Mouse (Mus musculus): ENCODE data around the gene Apbb2. TPM values are rescaled to one million over a fixed set of nuclear protein-coding genes. Genes with fewer than 3 reads are reported as not detected.
A peak's percentile ranks its signal among the peaks of the same experiment; 100 is the strongest.
"Not testable (repeated sequence)": the region's sequence is repeated elsewhere in the genome, so short reads cannot be mapped to it uniquely, and the experiment has no call there.

Gene Apbb2
- polyA plus RNA-seq, 1 experiment from 2014 or later, result 39.3 TPM

DNA sequence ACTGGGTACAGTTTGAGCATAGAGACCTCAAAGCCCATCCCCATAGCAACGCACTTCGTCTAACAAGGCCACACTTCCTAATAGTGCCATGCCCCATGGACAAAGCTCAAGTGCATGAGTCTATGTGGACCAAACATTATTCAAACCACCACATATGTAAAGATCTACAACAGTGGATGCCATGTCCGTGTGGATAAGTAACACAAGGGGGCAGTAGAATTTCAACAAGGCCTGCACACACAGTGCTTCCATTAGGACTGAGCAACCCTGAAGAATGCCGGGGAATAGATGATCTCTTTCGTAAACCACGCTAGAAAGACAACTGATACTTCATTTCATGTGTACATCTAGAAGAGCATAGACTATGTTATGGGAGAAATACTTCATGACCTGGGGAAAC is 337.8 kb downstream of the Apbb2 start:
- H3K36me3 ChIP-seq (ENCODE audit: control insufficient read depth, insufficient read depth, low read length), result no peaks in the 10 kb centered on the region
- no peak overlapping the region for H3K27ac ChIP-seq (ENCODE audit: low read depth)
- 80% methylated on average over 6 of the region's 6 CpGs for WGBS
- H3K27me3 ChIP-seq (replicated peaks; ENCODE audit: control insufficient read depth, insufficient read depth, low read length), result no peaks in the 10 kb centered on the region
- H3K4me3 ChIP-seq (ENCODE audit: low read depth, low read length), result no peak overlapping the region
- no peaks in the 10 kb centered on the region for H3K4me1 ChIP-seq (replicated peaks; ENCODE audit: control insufficient read depth, insufficient read depth, low read length)
- DNase-seq (ENCODE audit: low spot score) (no peak), ATAC-seq (replicated peaks; ENCODE audit: low FRiP score, low TSS enrichment, low read depth) (no peak)
- H3K4me2 ChIP-seq (ENCODE audit: low read length), result no peak overlapping the region
- H3K9me3 ChIP-seq (ENCODE audit: control insufficient read depth, low read length), result no peaks in the 10 kb centered on the region
- no peak overlapping the region for H3K9ac ChIP-seq (ENCODE audit: low read length)

DNA sequence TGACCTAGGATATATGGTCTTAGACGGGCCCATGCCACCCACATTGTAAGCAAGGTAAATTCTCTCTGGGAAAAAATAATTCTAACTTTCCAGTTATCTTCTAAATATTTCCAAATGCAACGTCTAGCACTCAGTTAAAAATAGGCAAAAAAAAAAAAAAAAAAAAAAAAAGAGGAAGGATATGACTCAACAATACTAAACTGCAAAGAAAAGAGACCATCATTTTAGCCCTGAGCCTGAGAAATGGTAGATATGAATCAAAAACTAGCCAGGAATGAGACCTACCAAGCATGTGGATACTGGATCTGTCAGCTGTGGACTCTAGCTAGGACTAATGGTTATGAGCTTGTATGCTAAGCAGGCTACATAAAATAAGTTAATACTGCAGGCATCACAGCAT is 338.9 kb downstream of the Apbb2 start:
- Histone ChIP-seq H3K9me3 (ENCODE audit: control insufficient read depth, low read length) (no peaks in the 10 kb centered on the region), H3K9ac (ENCODE audit: low read length) (no peak overlapping the region), H3K27ac (ENCODE audit: low read depth) (no peak overlapping the region), H3K36me3 (ENCODE audit: control insufficient read depth, insufficient read depth, low read length) (no peaks in the 10 kb centered on the region), H3K27me3 (replicated peaks; ENCODE audit: control insufficient read depth, insufficient read depth, low read length) (no peaks in the 10 kb centered on the region), H3K4me3 (ENCODE audit: low read depth, low read length) (no peak overlapping the region), H3K4me1 (replicated peaks; ENCODE audit: control insufficient read depth, insufficient read depth, low read length) (no peaks in the 10 kb centered on the region), H3K4me2 (ENCODE audit: low read length) (no peak overlapping the region)
- WGBS, result 81% methylated on average over 2 of the region's 2 CpGs
- ATAC-seq (replicated peaks; ENCODE audit: low FRiP score, low TSS enrichment, low read depth) (no peak), DNase-seq (ENCODE audit: low spot score) (no peak)

DNA sequence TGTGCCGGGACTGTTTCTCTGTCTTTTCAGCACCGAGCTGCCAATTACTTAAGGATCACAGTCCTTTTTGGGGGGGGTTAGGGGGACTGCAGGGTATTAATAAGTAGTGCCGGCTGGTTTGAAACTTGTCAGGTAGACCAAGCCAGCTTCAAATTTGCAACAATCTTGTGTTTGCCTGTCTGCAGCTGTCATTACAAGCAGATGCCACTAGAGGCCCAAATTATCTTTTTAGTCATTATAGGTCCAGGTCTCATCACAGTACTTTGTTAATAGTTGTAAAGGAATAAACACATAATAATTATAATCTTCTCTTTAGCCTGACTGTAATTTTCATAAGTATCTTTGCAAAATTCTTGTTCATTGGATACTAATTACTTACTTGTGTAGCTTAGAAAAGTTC is 344.2 kb downstream of the Apbb2 start:
- Histone ChIP-seq H3K4me2 (ENCODE audit: low read length) (no peak overlapping the region), H3K27me3 (replicated peaks; ENCODE audit: control insufficient read depth, insufficient read depth, low read length) (no peaks in the 10 kb centered on the region), H3K4me1 (replicated peaks; ENCODE audit: control insufficient read depth, insufficient read depth, low read length) (no peaks in the 10 kb centered on the region), H3K36me3 (ENCODE audit: control insufficient read depth, insufficient read depth, low read length) (no peaks in the 10 kb centered on the region), H3K9ac (ENCODE audit: low read length) (no peak overlapping the region), H3K9me3 (ENCODE audit: control insufficient read depth, low read length) (no peaks in the 10 kb centered on the region), H3K4me3 (ENCODE audit: low read depth, low read length) (no peak overlapping the region), H3K27ac (ENCODE audit: low read depth) (no peak overlapping the region)
- 54% methylated on average over 3 of the region's 3 CpGs for WGBS
- ATAC-seq (replicated peaks; ENCODE audit: low FRiP score, low TSS enrichment, low read depth) (no peak), DNase-seq (ENCODE audit: low spot score) (no peak)

- Histone ChIP-seq H3K9me3 (ENCODE audit: control insufficient read depth, low read length) (no peaks in the 10 kb centered on the region), H3K27me3 (replicated peaks; ENCODE audit: control insufficient read depth, insufficient read depth, low read length) (no peaks in the 10 kb centered on the region), H3K36me3 (ENCODE audit: control insufficient read depth, insufficient read depth, low read length) (no peaks in the 10 kb centered on the region), H3K27ac (ENCODE audit: low read depth) (no peak overlapping the region), H3K4me1 (replicated peaks; ENCODE audit: control insufficient read depth, insufficient read depth, low read length) (no peaks in the 10 kb centered on the region), H3K4me2 (ENCODE audit: low read length) (no peak overlapping the region), H3K9ac (ENCODE audit: low read length) (no peak overlapping the region), H3K4me3 (ENCODE audit: low read depth, low read length) (no peak overlapping the region)
- no peak for DNase-seq (ENCODE audit: low spot score)
- WGBS, result 77% methylated on average over 2 of the region's 2 CpGs
- ATAC-seq (replicated peaks; ENCODE audit: low FRiP score, low TSS enrichment, low read depth), result no peak
Measured at GRCm38 (mm10) chr5:66271141-66271540, 347.4 kb downstream of the Apbb2 start.

DNA sequence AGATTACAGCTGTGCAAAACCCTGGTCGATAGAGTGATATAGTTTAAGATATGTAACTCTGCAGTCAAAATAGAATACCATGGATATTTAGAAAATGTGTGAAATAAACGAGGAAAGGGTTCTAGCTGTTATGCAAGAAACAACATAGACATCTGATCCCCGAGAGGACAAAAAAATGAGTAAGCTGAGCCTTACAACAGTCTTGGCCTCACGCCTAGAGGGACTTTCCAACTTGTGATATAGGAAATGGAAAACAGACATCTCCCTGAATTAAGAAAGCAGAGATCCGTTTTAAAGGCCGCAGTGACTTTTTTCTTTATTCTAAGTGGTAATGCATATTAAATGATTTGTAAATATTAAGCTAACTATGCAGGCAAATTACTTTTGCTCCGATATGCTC is 349.0 kb downstream of the Apbb2 start:
- WGBS, result 74% methylated on average over 7 of the region's 7 CpGs
- Histone ChIP-seq H3K9ac (ENCODE audit: low read length) (no peak overlapping the region), H3K9me3 (ENCODE audit: control insufficient read depth, low read length) (no peaks in the 10 kb centered on the region), H3K27me3 (replicated peaks; ENCODE audit: control insufficient read depth, insufficient read depth, low read length) (no peaks in the 10 kb centered on the region), H3K27ac (ENCODE audit: low read depth) (no peak overlapping the region), H3K4me3 (ENCODE audit: low read depth, low read length) (no peak overlapping the region), H3K36me3 (ENCODE audit: control insufficient read depth, insufficient read depth, low read length) (no peaks in the 10 kb centered on the region), H3K4me1 (replicated peaks; ENCODE audit: control insufficient read depth, insufficient read depth, low read length) (no peaks in the 10 kb centered on the region), H3K4me2 (ENCODE audit: low read length) (no peak overlapping the region)
- no peak for DNase-seq (ENCODE audit: low spot score)
- no peak for ATAC-seq (replicated peaks; ENCODE audit: low FRiP score, low TSS enrichment, low read depth)

GRCm38 (mm10) chr5:66263398-66263797 is 355.2 kb downstream of the Apbb2 start:
- Histone ChIP-seq H3K27ac (ENCODE audit: low read depth) (no peak overlapping the region), H3K4me1 (replicated peaks; ENCODE audit: control insufficient read depth, insufficient read depth, low read length) (no peaks in the 10 kb centered on the region), H3K9me3 (ENCODE audit: control insufficient read depth, low read length) (no peaks in the 10 kb centered on the region), H3K36me3 (ENCODE audit: control insufficient read depth, insufficient read depth, low read length) (no peaks in the 10 kb centered on the region), H3K9ac (ENCODE audit: low read length) (no peak overlapping the region), H3K4me3 (ENCODE audit: low read depth, low read length) (no peak overlapping the region), H3K4me2 (ENCODE audit: low read length) (no peak overlapping the region), H3K27me3 (replicated peaks; ENCODE audit: control insufficient read depth, insufficient read depth, low read length) (no peaks in the 10 kb centered on the region)
- DNase-seq (ENCODE audit: low spot score) (peak; percentile 60), ATAC-seq (replicated peaks; ENCODE audit: low FRiP score, low TSS enrichment, low read depth) (no peak)
- 37% methylated on average over 4 of the region's 4 CpGs for whole genome bisulfite sequencing

DNA sequence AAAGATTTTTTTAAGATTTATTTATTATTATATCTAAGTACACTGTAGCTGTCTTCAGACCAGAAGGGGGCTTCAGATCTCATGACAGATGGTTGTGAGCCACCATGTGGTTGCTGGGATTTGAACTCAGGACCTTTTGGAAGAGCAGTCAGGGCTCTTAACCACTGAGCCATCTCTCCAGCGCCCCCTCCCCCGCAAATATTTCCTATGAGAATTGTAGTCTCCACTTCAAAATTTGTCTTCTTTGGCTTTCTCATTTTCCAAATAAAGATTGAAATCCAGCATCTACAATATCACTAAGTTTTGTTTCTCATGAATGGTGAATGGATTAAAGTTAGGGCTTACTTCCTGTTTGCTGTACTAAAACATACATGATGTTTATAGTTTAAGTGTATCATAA is 356.1 kb downstream of the Apbb2 start:
- no peak overlapping the region for H3K4me3 ChIP-seq (ENCODE audit: low read depth, low read length)
- ATAC-seq (replicated peaks; ENCODE audit: low FRiP score, low TSS enrichment, low read depth) (no peak), DNase-seq (ENCODE audit: low spot score) (no peak)
- H3K4me2 ChIP-seq (ENCODE audit: low read length), result no peak overlapping the region
- no peaks in the 10 kb centered on the region for H3K36me3 ChIP-seq (ENCODE audit: control insufficient read depth, insufficient read depth, low read length)
- H3K27ac ChIP-seq (ENCODE audit: low read depth), result no peak overlapping the region
- H3K9ac ChIP-seq (ENCODE audit: low read length), result no peak overlapping the region
- WGBS, result 80% methylated on average over 2 of the region's 2 CpGs
- no peaks in the 10 kb centered on the region for H3K9me3 ChIP-seq (ENCODE audit: control insufficient read depth, low read length)
- H3K4me1 ChIP-seq (replicated peaks; ENCODE audit: control insufficient read depth, insufficient read depth, low read length), result no peaks in the 10 kb centered on the region
- no peaks in the 10 kb centered on the region for H3K27me3 ChIP-seq (replicated peaks; ENCODE audit: control insufficient read depth, insufficient read depth, low read length)

DNA sequence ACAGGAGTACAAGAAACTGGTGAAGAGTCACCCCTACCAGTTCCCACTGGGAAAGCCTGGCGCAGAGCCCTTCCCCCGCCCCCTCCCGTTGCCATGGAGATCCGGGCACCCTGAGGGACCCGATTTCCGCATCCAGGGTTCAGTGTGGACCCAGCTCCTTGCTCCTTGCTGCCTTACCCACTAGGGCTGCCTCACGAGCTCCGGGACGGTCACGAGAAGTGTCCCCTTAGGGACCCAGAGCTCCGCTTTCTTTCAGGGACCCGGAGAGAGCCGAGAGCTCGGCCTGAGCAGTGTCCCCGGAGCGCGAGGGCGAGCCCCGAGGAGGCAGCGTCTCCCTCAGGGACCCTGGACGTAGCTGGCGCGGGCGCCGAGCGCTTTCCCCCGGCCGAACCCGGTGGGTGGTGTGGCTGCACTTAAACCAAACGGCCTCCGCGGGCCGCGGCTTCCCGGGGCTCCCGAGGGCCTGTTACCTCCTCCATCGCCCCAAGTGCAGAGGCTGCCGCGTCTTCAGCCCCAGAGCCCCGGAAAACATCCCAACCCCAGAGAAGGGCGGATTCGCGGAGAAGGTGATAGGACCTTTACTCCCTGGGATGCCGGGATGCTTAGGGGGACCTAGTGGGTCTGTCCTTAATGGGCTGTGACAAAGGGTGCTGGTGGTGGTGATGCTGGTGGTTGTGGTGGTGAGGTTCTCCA is 358.7 kb downstream of the Apbb2 start, which contains the start of gene Nsun7:
Gene Nsun7, plus strand, starts transcription at position 142 of the 693 bp plus-strand sequence.
- DNase-seq (ENCODE audit: low spot score) (peak; percentile 90), ATAC-seq (replicated peaks; ENCODE audit: low FRiP score, low TSS enrichment, low read depth) (peak; percentile 72; the same call in 1 of the 2 replicates)
- no peaks in the 10 kb centered on the region for H3K27me3 ChIP-seq (replicated peaks; ENCODE audit: control insufficient read depth, insufficient read depth, low read length)
- H3K4me2 ChIP-seq (ENCODE audit: low read length), result peak within 1 kb of the TSS; percentile 62
- H3K4me3 ChIP-seq (ENCODE audit: low read depth, low read length), result peak within 1 kb of the TSS; percentile 54
- H3K4me1 ChIP-seq (replicated peaks; ENCODE audit: control insufficient read depth, insufficient read depth, low read length), result no peaks in the 10 kb centered on the region
- WGBS, result 2% methylated on average over 44 of the region's 44 CpGs
- no peaks in the 10 kb centered on the region for H3K9me3 ChIP-seq (ENCODE audit: control insufficient read depth, low read length)
- no peak within 1 kb of the TSS for H3K27ac ChIP-seq (ENCODE audit: low read depth)
- peak within 1 kb of the TSS; percentile 42 for H3K9ac ChIP-seq (ENCODE audit: low read length)
- H3K36me3 ChIP-seq (ENCODE audit: control insufficient read depth, insufficient read depth, low read length), result no peaks in the 10 kb centered on the region

- H3K4me1 ChIP-seq (replicated peaks; ENCODE audit: control insufficient read depth, insufficient read depth, low read length); H3K36me3 ChIP-seq (ENCODE audit: control insufficient read depth, insufficient read depth, low read length); ATAC-seq (replicated peaks; ENCODE audit: low FRiP score, low TSS enrichment, low read depth); H3K27ac ChIP-seq (ENCODE audit: low read depth); H3K9me3 ChIP-seq (ENCODE audit: control insufficient read depth, low read length); H3K27me3 ChIP-seq (replicated peaks; ENCODE audit: control insufficient read depth, insufficient read depth, low read length); DNase-seq (ENCODE audit: low spot score): not testable (repeated sequence)
- WGBS, result 6% methylated on average over 5 of the region's 5 CpGs
- peak overlapping the region; percentile 42 for H3K9ac ChIP-seq (ENCODE audit: low read length)
- H3K4me2 ChIP-seq (ENCODE audit: low read length), result peak overlapping the region; percentile 62
- peak overlapping the region; percentile 54 for H3K4me3 ChIP-seq (ENCODE audit: low read depth, low read length)
Measured at GRCm38 (mm10) chr5:66259431-66259755, 359.2 kb downstream of the Apbb2 start.
